16 mouse cellular contexts compared by ENCODE assay signal in the genomic region with DNA sequence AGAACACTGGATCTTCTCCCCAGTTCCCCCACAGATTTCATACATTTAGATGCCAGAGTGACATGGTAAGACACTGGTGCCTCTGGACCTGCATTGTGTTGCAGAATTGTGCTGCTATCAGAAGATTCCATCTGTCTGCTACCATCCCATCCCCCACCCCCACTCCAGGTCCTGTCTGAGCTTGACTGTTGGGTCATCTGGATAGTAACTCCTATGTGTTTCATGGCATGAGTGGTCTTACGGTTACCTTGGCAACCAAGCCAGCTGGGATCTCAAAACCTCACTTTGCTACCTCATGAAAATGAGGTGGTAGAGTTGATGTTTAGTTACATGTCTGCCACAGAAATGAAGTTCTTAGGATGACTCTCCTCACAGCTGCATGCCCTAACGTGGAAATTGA. TPM values are rescaled to one million over a fixed set of nuclear protein-coding genes. Genes with fewer than 3 reads are reported as not detected.
DNase-seq lines count a peak whose midpoint lies in the region; ATAC-seq and TF ChIP-seq lines count a peak whose summit lies in the region.
"Had no signal": no experiment of that assay in that cellular context is flagged by ENCODE, and none has a peak within 500 bp of the region (broad histone marks: within the 10 kb centered on the region; RNA-seq: fewer than 3 reads in every experiment).

No protein-coding gene starts in this region.

- peaks cover 18% of the 10 kb centered on the region for H3K36me3 ChIP-seq in heart, embryonic 12.5 days
- no peaks in the 10 kb centered on the region; the same call in 1 of the 2 replicates for H3K36me3 ChIP-seq in kidney, adult 2 months (ENCODE audit: control insufficient read depth, insufficient read depth, low read length)
- H3K36me3 ChIP-seq in stomach, embryonic 14.5 days (ENCODE audit: control insufficient read depth, insufficient read depth, low read length), result peaks cover under 1% of the 10 kb centered on the region
- 0 out of 2 replicates have a peak, but pooled peaks cover under 1% of the 10 kb centered on the region for H3K36me3 ChIP-seq in stomach, postnatal 0 days (ENCODE audit: control insufficient read depth, insufficient read depth, low read length)
- H3K36me3 ChIP-seq: hindbrain, embryonic 15.5 days had no signal

- no peak overlapping the region for H3K4me2 ChIP-seq in heart, embryonic 12.5 days
- no peak overlapping the region for H3K4me2 ChIP-seq in stomach, embryonic 14.5 days (replicated peaks; ENCODE audit: low read depth, low read length)
- H3K4me2 ChIP-seq in stomach, postnatal 0 days (replicated peaks; ENCODE audit: low read depth), result no peak overlapping the region
- H3K4me2 ChIP-seq: embryonic facial prominence, embryonic 15.5 days; forebrain, embryonic 13.5 days; hindbrain, embryonic 15.5 days had no signal

- no peaks in the 10 kb centered on the region for H3K9me3 ChIP-seq in heart, embryonic 12.5 days (replicated peaks)
- no peaks in the 10 kb centered on the region for H3K9me3 ChIP-seq in stomach, embryonic 14.5 days (ENCODE audit: control insufficient read depth, low read depth, low read length)
- H3K9me3 ChIP-seq in stomach, postnatal 0 days (ENCODE audit: control insufficient read depth, low read length), result no peaks in the 10 kb centered on the region
- H3K9me3 ChIP-seq: embryonic facial prominence, embryonic 15.5 days; forebrain, embryonic 13.5 days; hindbrain, embryonic 15.5 days had no signal

- H3K9ac ChIP-seq in heart, embryonic 12.5 days, result no peak overlapping the region
- H3K9ac ChIP-seq in stomach, embryonic 14.5 days (replicated peaks; ENCODE audit: low read depth, low read length), result no peak overlapping the region
- no peak overlapping the region for H3K9ac ChIP-seq in stomach, postnatal 0 days (ENCODE audit: low read length)
- H3K9ac ChIP-seq: embryonic facial prominence, embryonic 15.5 days; forebrain, embryonic 13.5 days; hindbrain, embryonic 15.5 days had no signal

- TF ChIP-seq POLR2A in kidney, adult 2 months (IDR thresholded peaks at IDR 0.05; ENCODE audit: low read depth, low read length), result no peak

- no peak for TF ChIP-seq CTCF in kidney, adult 2 months (conservative IDR thresholded peaks at IDR 0.05; ENCODE audit: insufficient read depth, insufficient read length, low read depth, low read length)
- no peak for TF ChIP-seq CTCF in stomach, postnatal 0 days (IDR thresholded peaks at IDR 0.05; ENCODE audit: low read depth)

- peak overlapping the region; percentile 29; the same call in 1 of the 2 replicates for H3K27ac ChIP-seq in heart, embryonic 12.5 days (ENCODE audit: poor library complexity, severe bottlenecking)
- peak overlapping the region; percentile 95 for H3K27ac ChIP-seq in kidney, adult 2 months (ENCODE audit: insufficient read depth, low read depth, low read length)
- peak overlapping the region; percentile 44; the same call in 1 of the 2 replicates for H3K27ac ChIP-seq in stomach, embryonic 14.5 days (ENCODE audit: low read length)
- H3K27ac ChIP-seq in stomach, postnatal 0 days (replicated peaks), result no peak overlapping the region
- H3K27ac ChIP-seq: forebrain, embryonic 13.5 days; hindbrain, embryonic 15.5 days had no signal

- H3K27me3 ChIP-seq in heart, embryonic 12.5 days (replicated peaks), result no peaks in the 10 kb centered on the region
- H3K27me3 ChIP-seq in kidney, adult 2 months (replicated peaks; ENCODE audit: control insufficient read depth, insufficient read depth, low read length), result no peaks in the 10 kb centered on the region
- H3K27me3 ChIP-seq in stomach, embryonic 14.5 days (ENCODE audit: control insufficient read depth, insufficient read depth, low read length), result no peaks in the 10 kb centered on the region
- H3K27me3 ChIP-seq in stomach, postnatal 0 days (ENCODE audit: control insufficient read depth, insufficient read depth, low read length), result no peaks in the 10 kb centered on the region
- H3K27me3 ChIP-seq: embryonic facial prominence, embryonic 15.5 days; forebrain, embryonic 13.5 days; hindbrain, embryonic 15.5 days had no signal

- H3K4me3 ChIP-seq in heart, embryonic 12.5 days, result no peak overlapping the region
- H3K4me3 ChIP-seq in kidney, adult 2 months (ENCODE audit: insufficient read depth, low read depth, low read length), result no peak overlapping the region
- H3K4me3 ChIP-seq in stomach, embryonic 14.5 days (ENCODE audit: low read depth, low read length), result no peak overlapping the region
- H3K4me3 ChIP-seq in stomach, postnatal 0 days (ENCODE audit: low read depth, low read length), result no peak overlapping the region
- H3K4me3 ChIP-seq: embryonic facial prominence, embryonic 15.5 days; forebrain, embryonic 13.5 days; hindbrain, embryonic 15.5 days had no signal

- no peak for ATAC-seq in heart, embryonic 12.5 days (ENCODE audit: insufficient number of reproducible peaks, low FRiP score)
- ATAC-seq in stomach, embryonic 14.5 days (ENCODE audit: insufficient number of reproducible peaks, insufficient read depth, low FRiP score, low read depth), result no peak
- ATAC-seq in stomach, postnatal 0 days (ENCODE audit: low FRiP score, low TSS enrichment), result no peak
- ATAC-seq: forebrain, embryonic 13.5 days had no signal

- WGBS in heart, embryonic 12.5 days, result 62% methylated on average over 2 of the region's 2 CpGs
- WGBS in kidney, adult 2 months, result 45% methylated on average over 2 of the region's 2 CpGs
- WGBS in stomach, embryonic 14.5 days, result 57% methylated on average over 2 of the region's 2 CpGs
- WGBS in stomach, postnatal 0 days, result 68% methylated on average over 2 of the region's 2 CpGs

- TF ChIP-seq EP300 in stomach, postnatal 0 days (optimal IDR thresholded peaks at IDR 0.05), result no peak

- DNase-seq in heart, adult 11 months, result no peak
- DNase-seq in kidney, adult 2 months, result no peak
- no peak for DNase-seq in kidney, adult 11 months
- no peak for DNase-seq in stomach, postnatal 0 days (ENCODE audit: low spot score)
- peak; percentile 58 for DNase-seq in yolk sac, embryonic 10.5 days (ENCODE audit: low spot score)
- no peak for DNase-seq in layer of hippocampus, adult 9-10 months (ENCODE audit: low spot score)
- DNase-seq: adrenal gland, adult 8-10 months; cerebellum, postnatal 10 days; lung, adult 18-20 months; right cerebral cortex, postnatal 14 days; thymus, postnatal 14 days had no signal

- H3K4me1 ChIP-seq in heart, embryonic 12.5 days (replicated peaks), result peaks cover 65% of the 10 kb centered on the region
- peaks cover 24% of the 10 kb centered on the region; the same call in 1 of the 2 replicates for H3K4me1 ChIP-seq in kidney, adult 2 months (ENCODE audit: control insufficient read depth, insufficient read depth, low read length)
- H3K4me1 ChIP-seq in stomach, embryonic 14.5 days (ENCODE audit: control insufficient read depth, insufficient read depth, low read length), result peaks cover 29% of the 10 kb centered on the region; the same call in 1 of the 2 replicates
- H3K4me1 ChIP-seq in stomach, postnatal 0 days (replicated peaks; ENCODE audit: control insufficient read depth, insufficient read depth), result peaks cover 3% of the 10 kb centered on the region; the same call in 1 of the 2 replicates

RNA-seq across cellular contexts. Expression of gene A930033H14Rik, which starts 51.0 kb away (rescaled TPM):
- polyA plus RNA-seq in heart, embryonic 12.5 days (2016; fragmentation: Nextera tagmentation; extraction: Ambion mirVana), result 1.9 TPM in 2 replicates
- 0.94 and 1.1 TPM in 2 replicates for polyA plus RNA-seq in kidney, adult 2 months (2012; rRNA removed)
- 3.4 and 3.5 TPM in 2 replicates for polyA plus RNA-seq in stomach, embryonic 14.5 days (2014; fragmentation: Nextera tagmentation; extraction: Ambion mirVana)
- 1.2 and 1.5 TPM in 2 replicates for polyA plus RNA-seq in stomach, postnatal 0 days (2015; fragmentation: Nextera tagmentation; extraction: Ambion mirVana)
